Comparison of ENCODE assay signal across 8 mouse cellular contexts in the genomic region with DNA sequence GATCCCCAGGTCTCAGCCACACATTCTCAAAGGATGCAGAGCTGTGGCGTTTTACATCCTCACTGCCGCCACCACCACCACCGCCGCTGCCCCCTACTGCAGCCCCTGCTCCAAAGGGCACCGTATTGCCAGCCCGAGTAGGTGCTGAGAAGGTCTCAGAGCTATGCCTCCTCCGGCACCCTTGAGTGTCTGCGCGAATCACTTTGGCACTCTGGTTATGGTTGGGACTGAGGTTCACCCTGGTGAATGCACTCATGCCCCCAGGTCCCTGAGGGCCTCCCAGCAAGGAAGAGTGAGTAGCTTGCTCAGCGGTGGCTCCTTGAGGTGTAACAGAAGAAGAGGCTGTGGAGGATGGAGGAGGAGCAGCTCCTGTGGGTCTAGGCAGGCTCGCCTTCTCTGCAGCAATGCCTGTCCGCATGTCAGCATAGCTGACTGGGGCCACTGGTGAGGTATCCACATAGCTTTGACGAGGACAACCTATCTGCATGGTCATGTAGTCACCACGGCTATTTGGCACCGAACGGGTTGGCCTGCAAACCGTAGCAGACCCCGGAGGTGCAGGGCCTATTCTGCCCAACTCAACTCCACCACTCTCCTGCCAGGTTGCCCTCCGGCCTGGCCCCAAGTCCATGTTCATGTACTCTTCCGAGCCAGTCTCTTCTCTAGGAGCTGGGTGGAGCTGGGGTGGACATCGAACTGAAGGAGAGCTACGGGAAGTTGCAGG. TPM values are rescaled to one million over a fixed set of nuclear protein-coding genes. Genes with fewer than 3 reads are reported as not detected.
DNase-seq lines count a peak whose midpoint lies in the region; ATAC-seq and TF ChIP-seq lines count a peak whose summit lies in the region.

No protein-coding gene starts in this region.

- TF ChIP-seq CTCF in cerebellum, adult 2 months (IDR thresholded peaks at IDR 0.05; ENCODE audit: borderline replicate concordance, insufficient read depth, low read depth, low read length): no peak

- peak overlapping the region; percentile 82 for H3K4me2 ChIP-seq in embryonic facial prominence, embryonic 13.5 days
- H3K4me2 ChIP-seq in heart, embryonic 16.5 days (ENCODE audit: low read depth, low read length): peak overlapping the region; percentile 79
- peak overlapping the region; percentile 90 for H3K4me2 ChIP-seq in neural tube, embryonic 12.5 days (replicated peaks)

- no peak for ATAC-seq in embryonic facial prominence, embryonic 13.5 days (ENCODE audit: insufficient number of reproducible peaks, insufficient read depth, low FRiP score, low TSS enrichment, low read depth)
- no peak for ATAC-seq in heart, embryonic 16.5 days (replicated peaks; ENCODE audit: extremely low read depth, insufficient read depth, low FRiP score)
- no peak for ATAC-seq in neural tube, embryonic 12.5 days (ENCODE audit: low FRiP score, low read depth)

- peak overlapping the region; percentile 63 for H3K4me3 ChIP-seq in cerebellum, adult 2 months (replicated peaks; ENCODE audit: insufficient read depth, low read depth, low read length)
- peak overlapping the region; percentile 71 for H3K4me3 ChIP-seq in embryonic facial prominence, embryonic 13.5 days
- H3K4me3 ChIP-seq in heart, embryonic 16.5 days (ENCODE audit: low read length): peak overlapping the region; percentile 66
- H3K4me3 ChIP-seq in limb, embryonic 10.5 days: peak overlapping the region; percentile 76
- peak overlapping the region; percentile 46 for H3K4me3 ChIP-seq in neural tube, embryonic 12.5 days

- H3K9me3 ChIP-seq in embryonic facial prominence, embryonic 13.5 days: no peaks in the 10 kb centered on the region
- H3K9me3 ChIP-seq in heart, embryonic 16.5 days (replicated peaks; ENCODE audit: control insufficient read depth, low read length): no peaks in the 10 kb centered on the region
- peaks cover 4% of the 10 kb centered on the region; the same call in 1 of the 2 replicates for H3K9me3 ChIP-seq in limb, embryonic 10.5 days (replicated peaks)
- H3K9me3 ChIP-seq in neural tube, embryonic 12.5 days: no peaks in the 10 kb centered on the region

- H3K27me3 ChIP-seq in cerebellum, adult 2 months (ENCODE audit: control insufficient read depth, insufficient read depth, low read length): no peaks in the 10 kb centered on the region
- no peaks in the 10 kb centered on the region for H3K27me3 ChIP-seq in embryonic facial prominence, embryonic 13.5 days
- no peaks in the 10 kb centered on the region for H3K27me3 ChIP-seq in heart, embryonic 16.5 days (ENCODE audit: control insufficient read depth, insufficient read depth, low read length)
- peaks cover 29% of the 10 kb centered on the region for H3K27me3 ChIP-seq in limb, embryonic 10.5 days (ENCODE audit: low read depth, poor library complexity, severe bottlenecking)
- H3K27me3 ChIP-seq in neural tube, embryonic 12.5 days (replicated peaks): no peaks in the 10 kb centered on the region

- H3K4me1 ChIP-seq in cerebellum, adult 2 months (ENCODE audit: control insufficient read depth, insufficient read depth, low read length): peaks cover 29% of the 10 kb centered on the region
- peaks cover 53% of the 10 kb centered on the region for H3K4me1 ChIP-seq in embryonic facial prominence, embryonic 13.5 days
- peaks cover 27% of the 10 kb centered on the region for H3K4me1 ChIP-seq in heart, embryonic 16.5 days (ENCODE audit: control insufficient read depth, insufficient read depth, low read length)
- peaks cover 84% of the 10 kb centered on the region for H3K4me1 ChIP-seq in limb, embryonic 10.5 days
- peaks cover 51% of the 10 kb centered on the region for H3K4me1 ChIP-seq in neural tube, embryonic 12.5 days

- H3K27ac ChIP-seq in cerebellum, adult 2 months (ENCODE audit: insufficient read depth, low read length): peak overlapping the region; percentile 12; the same call in 1 of the 2 replicates
- H3K27ac ChIP-seq in embryonic facial prominence, embryonic 13.5 days: peak overlapping the region; percentile 57
- H3K27ac ChIP-seq in heart, embryonic 16.5 days (ENCODE audit: low read length): peak overlapping the region; percentile 84
- H3K27ac ChIP-seq in limb, embryonic 10.5 days: peak overlapping the region; percentile 66; the same call in 1 of the 2 replicates
- H3K27ac ChIP-seq in neural tube, embryonic 12.5 days: no peak overlapping the region

- H3K9ac ChIP-seq in embryonic facial prominence, embryonic 13.5 days: peak overlapping the region; percentile 71
- peak overlapping the region; percentile 90 for H3K9ac ChIP-seq in heart, embryonic 16.5 days (ENCODE audit: low read length)
- peak overlapping the region; percentile 61 for H3K9ac ChIP-seq in neural tube, embryonic 12.5 days

- H3K36me3 ChIP-seq in embryonic facial prominence, embryonic 13.5 days: peaks cover 24% of the 10 kb centered on the region
- H3K36me3 ChIP-seq in heart, embryonic 16.5 days (ENCODE audit: control insufficient read depth, insufficient read depth): no peaks in the 10 kb centered on the region
- peaks cover 31% of the 10 kb centered on the region for H3K36me3 ChIP-seq in limb, embryonic 10.5 days
- peaks cover 13% of the 10 kb centered on the region for H3K36me3 ChIP-seq in neural tube, embryonic 12.5 days

- WGBS in cerebellum, adult 2 months: 25% methylated on average over 22 of the region's 22 CpGs
- WGBS in embryonic facial prominence, embryonic 13.5 days: 54% methylated on average over 22 of the region's 22 CpGs
- WGBS in heart, embryonic 16.5 days: 31% methylated on average over 22 of the region's 22 CpGs
- WGBS in limb, embryonic 10.5 days: 73% methylated on average over 22 of the region's 22 CpGs
- WGBS in neural tube, embryonic 12.5 days: 58% methylated on average over 22 of the region's 22 CpGs

- TF ChIP-seq POLR2A in cerebellum, adult 2 months (IDR thresholded peaks at IDR 0.05; ENCODE audit: borderline replicate concordance, insufficient read depth, low read length): no peak

- DNase-seq in cerebellum, adult 2 months: peak; percentile 36 to 59
- no peak for DNase-seq in cerebellum, adult 11 months
- DNase-seq in 3T3-L1 (ENCODE audit: low read depth, low spot score): peak; percentile 39
- DNase-seq in limb, embryonic 10.5 days (ENCODE audit: low spot score): no peak
- no peak for DNase-seq in urinary bladder, postnatal 10 days (ENCODE audit: low spot score)

RNA-seq across cellular contexts. Expression of gene Irs1, which starts 4.0 kb away (rescaled TPM):
- polyA plus RNA-seq in cerebellum, adult 2 months (2012; rRNA removed): 10.5 and 10.6 TPM in 2 replicates
- 9.2 and 9.5 TPM in 2 replicates for polyA plus RNA-seq in embryonic facial prominence, embryonic 13.5 days (2015; fragmentation: Nextera tagmentation; extraction: Ambion mirVana)
- 8.2 and 9.4 TPM in 2 replicates for polyA plus RNA-seq in heart, embryonic 16.5 days (2015; fragmentation: Nextera tagmentation; extraction: Ambion mirVana)
- polyA plus RNA-seq in limb, embryonic 10.5 days (2016; fragmentation: Nextera tagmentation; extraction: Ambion mirVana): 5.9 and 8.4 TPM in 2 replicates
- 11.8 and 12.6 TPM in 2 replicates for polyA plus RNA-seq in neural tube, embryonic 12.5 days (2016; fragmentation: Nextera tagmentation; extraction: Ambion mirVana)

RNA-seq across cellular contexts. Expression of gene Rhbdd1, which starts 29.0 kb away (rescaled TPM):
- polyA plus RNA-seq in cerebellum, adult 2 months (2012; rRNA removed): 10.7 and 11.6 TPM in 2 replicates
- 6.3 and 7.6 TPM in 2 replicates for polyA plus RNA-seq in embryonic facial prominence, embryonic 13.5 days (2015; fragmentation: Nextera tagmentation; extraction: Ambion mirVana)
- 8.9 and 10.3 TPM in 2 replicates for polyA plus RNA-seq in heart, embryonic 16.5 days (2015; fragmentation: Nextera tagmentation; extraction: Ambion mirVana)
- 8.4 and 9.1 TPM in 2 replicates for polyA plus RNA-seq in limb, embryonic 10.5 days (2016; fragmentation: Nextera tagmentation; extraction: Ambion mirVana)
- polyA plus RNA-seq in neural tube, embryonic 12.5 days (2016; fragmentation: Nextera tagmentation; extraction: Ambion mirVana): 8.7 and 9.5 TPM in 2 replicates

RNA-seq across cellular contexts. Expression of gene Gm9747, which starts 54.3 kb away (rescaled TPM):
- polyA plus RNA-seq in cerebellum, adult 2 months (2012; rRNA removed): not detected in 2 replicates
- polyA plus RNA-seq in embryonic facial prominence, embryonic 13.5 days (2015; fragmentation: Nextera tagmentation; extraction: Ambion mirVana): 25.5 and 29.0 TPM in 2 replicates
- polyA plus RNA-seq in heart, embryonic 16.5 days (2015; fragmentation: Nextera tagmentation; extraction: Ambion mirVana): 31.6 and 33.8 TPM in 2 replicates
- polyA plus RNA-seq in limb, embryonic 10.5 days (2016; fragmentation: Nextera tagmentation; extraction: Ambion mirVana): 15.4 and 24.6 TPM in 2 replicates
- 30.7 and 31.0 TPM in 2 replicates for polyA plus RNA-seq in neural tube, embryonic 12.5 days (2016; fragmentation: Nextera tagmentation; extraction: Ambion mirVana)

Comparison
In these comparisons a context has a peak if more than half of its experiments do, and no peak if none do; other contexts are left out.
1. DNase-seq: peak in cerebellum, adult 2 months (2 of 2) and 3T3-L1 (single experiment); none in cerebellum, adult 11 months (single experiment), limb, embryonic 10.5 days (single experiment) and urinary bladder, postnatal 10 days (single experiment).
2. RNA of gene Gm9747, which starts 54.3 kb away (polyA plus RNA-seq): 31.6 to 33.8 TPM in heart, embryonic 16.5 days, 30.7 to 31.0 TPM in neural tube, embryonic 12.5 days, 25.5 to 29.0 TPM in embryonic facial prominence, embryonic 13.5 days and 15.4 to 24.6 TPM in limb, embryonic 10.5 days; not detected in cerebellum, adult 2 months; every median in the first group is over 10 times any median in the second.
3. Peak in every context shown above with its lines, with median percentiles within 50 percentile points of each other: H3K4me3 ChIP-seq, H3K4me2 ChIP-seq and H3K9ac ChIP-seq.